Mouse (Mus musculus) embryonic facial prominence, embryonic 13.5 days (tissue): ENCODE data around the gene Gadd45b. TPM values are rescaled to one million over a fixed set of nuclear protein-coding genes. Genes with fewer than 3 reads are reported as not detected.

Experiments
- ATAC-seq: fragments of 200-750 bp; cut with Nextera tagmentation; 2 replicates; pipeline ENCODE4 v1.8.0; 2017; ENCODE audit warnings: low read depth; ENCODE audit not compliant: insufficient number of reproducible peaks, insufficient read depth, low FRiP score, low TSS enrichment
- H3K27ac ChIP-seq: fragments of 300-500 bp; sonication (generic); 2 replicates; pipeline ENCODE4 v1.5.1; 2015; ENCODE audit warnings: moderate library complexity, mild to moderate bottlenecking, inconsistent platforms
- H3K27me3 ChIP-seq: fragments of 300-500 bp; sonication (generic); 2 replicates; pipeline ENCODE4 v1.6.1; 2015; ENCODE audit warnings: mild to moderate bottlenecking, inconsistent platforms
- H3K36me3 ChIP-seq: fragments of 300-500 bp; sonication (generic); 2 replicates; pipeline ENCODE4 v1.6.1; 2015; ENCODE audit warnings: mild to moderate bottlenecking, inconsistent platforms
- H3K4me1 ChIP-seq: fragments of 300-500 bp; sonication (generic); 2 replicates; pipeline ENCODE4 v1.6.1; 2015; ENCODE audit warnings: inconsistent platforms
- H3K4me2 ChIP-seq: fragments of 300-500 bp; sonication (generic); 2 replicates; pipeline ENCODE4 v1.6.1; 2015; ENCODE audit warnings: moderate library complexity, mild to moderate bottlenecking, inconsistent platforms
- H3K4me3 ChIP-seq: fragments of 300-500 bp; sonication (generic); 2 replicates; pipeline ENCODE4 v1.5.1; 2015; ENCODE audit warnings: mild to moderate bottlenecking, inconsistent platforms
- H3K9ac ChIP-seq: fragments of 300-500 bp; sonication (generic); 2 replicates; pipeline ENCODE4 v1.6.1; 2015; ENCODE audit warnings: mild to moderate bottlenecking, inconsistent platforms
- H3K9me3 ChIP-seq: fragments of 300-500 bp; sonication (generic); 2 replicates; pipeline ENCODE4 v1.6.1; 2016; ENCODE audit warnings: inconsistent platforms
- WGBS: fragments of 180-500 bp; shearing (Covaris S2); methylation state at CpG from one replicate; pipeline ENCODE4 v1.1.7; 2015; ENCODE audit warnings: mixed read lengths; 5-methylcytosine and 5-hydroxymethylcytosine counted together
- polyA plus RNA-seq: library from polyadenylated mRNA; unstranded; fragments of >200 nt; fragmentation: Nextera tagmentation; extraction: Ambion mirVana; gene quantifications from 2 replicates; pipeline ENCODE4 v1.2.1, GENCODE M21; 2015

Gene Gadd45b
- polyA plus RNA-seq, 1 experiment from 2014 or later: 29.0 TPM

DNA sequence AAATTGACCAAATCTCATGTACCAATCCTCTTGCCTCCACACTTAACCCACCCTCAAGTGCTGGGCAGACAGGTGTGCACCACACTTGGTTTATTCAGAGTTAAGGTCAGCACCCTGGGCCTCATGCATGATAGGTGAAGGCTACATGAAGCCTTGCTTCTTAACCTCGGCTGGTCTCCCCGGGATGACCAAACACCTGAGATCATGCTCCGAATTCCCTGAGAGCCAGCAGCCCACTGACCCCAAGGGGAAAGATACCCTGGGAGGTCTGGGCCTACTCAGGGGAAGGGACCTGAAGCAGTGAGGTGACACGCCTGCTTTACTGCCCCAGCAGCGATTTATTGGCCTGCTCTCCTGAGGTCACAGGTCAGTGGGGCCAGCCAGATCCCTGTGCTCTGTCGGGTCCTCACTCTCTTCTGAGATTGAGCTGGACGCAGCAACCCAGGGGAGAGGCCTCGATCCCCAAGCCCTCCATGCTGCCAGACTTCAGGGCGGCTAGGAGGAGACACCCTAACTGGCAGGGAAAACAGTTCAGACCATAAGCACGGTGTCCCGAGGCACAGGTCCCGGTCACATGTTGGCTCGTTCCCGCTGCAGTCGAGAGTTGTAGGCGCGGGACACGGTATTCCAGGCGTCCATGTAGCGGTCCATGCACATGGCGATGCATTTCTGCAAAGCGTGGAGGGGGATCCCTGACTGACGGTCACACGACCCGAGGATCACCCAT lies 30.1 kb upstream of the Gadd45b start:
- H3K36me3 ChIP-seq: peaks cover 51% of the 10 kb centered on the region
- H3K27me3 ChIP-seq: no peaks in the 10 kb centered on the region
- H3K9ac ChIP-seq: peak overlapping the region; percentile 86
- no peaks in the 10 kb centered on the region for H3K9me3 ChIP-seq
- 11% methylated on average over 25 of the region's 25 CpGs for WGBS
- peak overlapping the region; percentile 82; the same call in 1 of the 2 replicates for H3K27ac ChIP-seq
- peak overlapping the region; percentile 98 for H3K4me2 ChIP-seq
- H3K4me1 ChIP-seq: peaks cover 16% of the 10 kb centered on the region
- ATAC-seq: no peak
- H3K4me3 ChIP-seq: peak overlapping the region; percentile 86

DNA sequence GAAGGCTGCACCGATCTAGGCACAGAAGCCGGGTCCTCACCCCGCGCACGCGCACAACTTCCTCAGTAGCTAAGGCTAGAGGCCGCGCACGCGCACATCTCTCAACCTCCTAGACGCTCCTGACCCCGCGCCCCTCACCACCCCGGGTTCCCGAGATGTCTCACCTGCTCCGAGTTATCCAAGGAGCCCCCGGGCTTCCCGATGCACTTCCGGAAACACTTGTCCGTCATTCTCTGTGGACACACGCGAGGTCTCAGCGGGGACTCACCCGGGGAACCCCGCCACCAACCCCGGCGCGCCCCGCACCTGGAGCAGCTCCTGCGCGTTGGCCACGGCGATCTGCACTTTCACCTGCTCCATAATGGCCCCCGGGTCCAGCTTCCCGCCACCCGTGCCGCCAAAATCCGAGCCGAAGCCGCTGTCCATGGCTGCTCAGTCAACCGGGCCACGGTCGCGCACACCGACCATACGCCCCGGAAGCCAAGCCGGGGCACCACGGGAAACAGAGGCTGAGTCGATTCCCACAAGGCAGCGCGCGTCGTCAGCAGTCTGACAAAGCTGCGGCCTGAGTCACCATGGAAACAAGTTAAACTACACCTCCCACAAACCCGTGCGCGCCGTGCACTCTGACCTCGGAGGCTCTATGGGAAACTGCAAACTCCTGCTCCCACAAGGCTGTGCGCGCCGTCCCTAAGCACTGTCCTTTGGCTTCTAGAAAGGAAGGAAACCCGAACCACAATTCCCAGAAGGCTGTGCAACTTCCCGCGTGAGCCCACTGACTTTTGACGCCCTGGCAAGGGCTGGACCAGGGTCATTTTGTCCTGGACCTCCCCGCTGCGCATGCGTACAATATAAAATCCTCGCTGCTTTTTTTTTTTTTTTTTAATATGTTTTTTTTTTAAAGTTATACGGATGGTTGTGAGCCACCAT lies 29.3 kb upstream of the Gadd45b start, which contains the start of gene Timm13:
TSS of gene Timm13 (minus strand) at position 652 of the 930 bp plus-strand sequence.
- peak; percentile 94 for ATAC-seq
- Histone ChIP-seq H3K4me1 (peaks cover 16% of the 10 kb centered on the region), H3K36me3 (peaks cover 59% of the 10 kb centered on the region), H3K4me3 (peak within 1 kb of the TSS; percentile 86), H3K27ac (peak within 1 kb of the TSS; percentile 82), H3K4me2 (peak within 1 kb of the TSS; percentile 98), H3K9me3 (no peaks in the 10 kb centered on the region), H3K27me3 (no peaks in the 10 kb centered on the region), H3K9ac (peak within 1 kb of the TSS; percentile 86)
- WGBS: under 1% methylated on average over 72 of the region's 72 CpGs

DNA sequence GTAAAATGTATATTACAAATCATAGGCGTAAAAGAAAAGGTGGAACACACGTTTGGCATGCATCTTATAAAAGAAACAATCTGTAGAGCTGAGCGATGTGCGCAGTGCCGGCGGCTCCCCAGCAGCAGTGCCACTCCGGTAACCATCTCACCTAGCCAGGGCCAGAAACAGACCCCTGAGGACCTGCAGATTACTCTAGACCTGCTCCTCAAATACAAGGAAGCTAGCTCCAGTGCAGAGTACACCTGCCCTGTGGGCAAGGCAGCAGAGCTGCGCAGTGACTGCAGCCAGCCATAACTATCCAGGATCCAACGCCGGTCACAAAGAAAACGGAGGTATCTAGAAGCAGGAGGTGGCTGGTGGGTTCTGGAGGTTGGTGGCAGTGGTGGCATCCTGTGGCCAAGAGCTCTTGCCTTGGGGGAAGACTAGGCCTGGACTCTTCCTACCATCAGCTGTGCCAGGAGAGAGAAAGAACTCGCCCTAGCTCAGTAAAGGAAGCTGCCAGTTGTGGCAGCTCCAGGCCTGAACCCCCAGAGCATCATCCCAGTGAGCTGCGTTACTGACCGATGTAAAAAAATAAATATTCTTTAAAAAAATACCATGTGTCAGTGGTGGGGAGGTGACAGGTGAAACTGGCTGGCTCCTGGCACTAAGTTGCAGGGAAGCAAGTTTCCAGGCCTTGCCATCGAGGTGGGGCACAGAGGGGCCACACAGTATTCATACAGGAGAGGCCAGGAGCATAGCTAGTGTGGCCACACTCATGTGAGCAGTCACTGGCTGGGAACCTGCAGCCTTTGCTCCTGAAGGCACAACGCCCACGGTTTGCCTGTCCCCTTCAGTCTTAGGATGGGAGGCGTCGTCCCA lies 28.2 kb upstream of the Gadd45b start:
- peaks cover 70% of the 10 kb centered on the region for H3K36me3 ChIP-seq
- peaks cover 16% of the 10 kb centered on the region for H3K4me1 ChIP-seq
- H3K9me3 ChIP-seq: no peaks in the 10 kb centered on the region
- peak overlapping the region; percentile 98 for H3K4me2 ChIP-seq
- peak overlapping the region; percentile 73 for H3K27ac ChIP-seq
- H3K4me3 ChIP-seq: peak overlapping the region; percentile 86; the same call in 1 of the 2 replicates
- ATAC-seq: no peak
- H3K9ac ChIP-seq: peak overlapping the region; percentile 46
- 88% methylated on average over 19 of the region's 19 CpGs for WGBS
- H3K27me3 ChIP-seq: no peaks in the 10 kb centered on the region

- H3K36me3 ChIP-seq: peaks cover 74% of the 10 kb centered on the region
- H3K27me3 ChIP-seq: no peaks in the 10 kb centered on the region
- H3K27ac ChIP-seq: no peak overlapping the region
- no peak overlapping the region for H3K4me3 ChIP-seq
- H3K4me1 ChIP-seq: peaks cover 16% of the 10 kb centered on the region
- H3K9me3 ChIP-seq: no peaks in the 10 kb centered on the region
- WGBS: 89% methylated on average over 9 of the region's 9 CpGs
- no peak for ATAC-seq
- H3K4me2 ChIP-seq: no peak overlapping the region
- no peak overlapping the region for H3K9ac ChIP-seq
These were observed 27.5 kb upstream of the Gadd45b start for GRCm38 (mm10) chr10:80902273-80902940.

- H3K9ac ChIP-seq: no peak overlapping the region
- H3K4me2 ChIP-seq: no peak overlapping the region
- WGBS: 94% methylated on average over 10 of the region's 10 CpGs
- peaks cover 76% of the 10 kb centered on the region for H3K36me3 ChIP-seq
- no peak overlapping the region for H3K27ac ChIP-seq
- H3K4me1 ChIP-seq: peaks cover 10% of the 10 kb centered on the region
- no peaks in the 10 kb centered on the region for H3K27me3 ChIP-seq
- H3K4me3 ChIP-seq: no peak overlapping the region
- ATAC-seq: no peak
- H3K9me3 ChIP-seq: no peaks in the 10 kb centered on the region
These were observed 26.6 kb upstream of the Gadd45b start for GRCm38 (mm10) chr10:80903282-80903681.

- Histone ChIP-seq H3K27ac (no peak overlapping the region), H3K36me3 (peaks cover 77% of the 10 kb centered on the region), H3K9ac (no peak overlapping the region), H3K4me3 (no peak overlapping the region), H3K27me3 (no peaks in the 10 kb centered on the region), H3K4me1 (peaks cover 9% of the 10 kb centered on the region), H3K9me3 (no peaks in the 10 kb centered on the region), H3K4me2 (no peak overlapping the region)
- ATAC-seq: no peak
- WGBS: 88% methylated on average over 28 of the region's 28 CpGs
These were observed 25.7 kb upstream of the Gadd45b start for GRCm38 (mm10) chr10:80904004-80904693.

- Histone ChIP-seq H3K27ac (no peak overlapping the region), H3K36me3 (peaks cover 77% of the 10 kb centered on the region), H3K4me1 (peaks cover 3% of the 10 kb centered on the region), H3K4me3 (no peak overlapping the region), H3K27me3 (no peaks in the 10 kb centered on the region), H3K9me3 (no peaks in the 10 kb centered on the region), H3K4me2 (no peak overlapping the region), H3K9ac (no peak overlapping the region)
- 92% methylated on average over 11 of the region's 11 CpGs for whole genome bisulfite sequencing
- ATAC-seq: no peak
These were observed 25.2 kb upstream of the Gadd45b start for GRCm38 (mm10) chr10:80904709-80905108.

DNA sequence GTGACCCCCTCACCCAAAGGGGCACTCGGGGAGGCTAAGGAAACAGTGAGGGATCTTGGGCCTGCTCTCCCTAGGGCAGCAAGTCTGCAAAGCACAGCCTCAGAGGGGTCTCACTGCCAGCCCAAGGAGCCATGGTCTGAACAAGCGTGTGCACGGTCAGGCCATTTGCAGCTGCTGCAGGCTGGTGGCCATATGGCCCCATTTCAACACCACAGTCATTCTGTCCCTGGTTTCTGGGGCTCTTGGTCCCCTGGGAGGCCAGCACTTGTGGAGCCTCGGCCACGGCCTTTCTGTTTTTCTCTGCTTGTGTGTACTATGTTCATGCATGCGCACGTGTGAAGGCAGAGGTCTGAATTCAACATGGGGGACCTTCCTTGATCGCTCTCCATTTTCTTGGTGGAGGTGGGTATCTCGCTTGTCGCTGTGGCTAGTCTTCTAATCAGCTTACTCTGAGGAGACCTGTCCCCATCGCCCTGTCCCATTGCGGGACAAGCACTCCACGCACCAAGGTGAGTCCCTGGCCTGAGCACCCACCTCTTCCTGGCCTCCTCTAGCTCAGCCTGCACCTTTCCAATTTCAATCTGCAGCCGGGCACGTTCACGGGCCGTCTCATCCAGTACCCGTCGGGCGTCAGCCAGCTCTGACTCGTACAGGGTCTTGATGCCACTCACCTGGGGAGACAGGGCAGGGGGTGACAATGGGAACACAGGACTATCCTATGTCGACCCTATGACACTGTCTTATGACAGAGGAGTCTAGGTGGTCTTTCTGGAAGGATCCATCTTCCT lies 20.3 kb upstream of the Gadd45b start:
- peaks cover 4% of the 10 kb centered on the region for H3K4me1 ChIP-seq
- no peaks in the 10 kb centered on the region for H3K27me3 ChIP-seq
- H3K36me3 ChIP-seq: peaks cover 92% of the 10 kb centered on the region
- no peaks in the 10 kb centered on the region for H3K9me3 ChIP-seq
- no peak overlapping the region for H3K4me3 ChIP-seq
- H3K9ac ChIP-seq: 0 out of 2 replicates have a peak overlapping the region, but pooled peaks have one; percentile 27
- ATAC-seq: no peak
- 91% methylated on average over 22 of the region's 22 CpGs for WGBS
- no peak overlapping the region for H3K4me2 ChIP-seq
- no peak overlapping the region for H3K27ac ChIP-seq

DNA sequence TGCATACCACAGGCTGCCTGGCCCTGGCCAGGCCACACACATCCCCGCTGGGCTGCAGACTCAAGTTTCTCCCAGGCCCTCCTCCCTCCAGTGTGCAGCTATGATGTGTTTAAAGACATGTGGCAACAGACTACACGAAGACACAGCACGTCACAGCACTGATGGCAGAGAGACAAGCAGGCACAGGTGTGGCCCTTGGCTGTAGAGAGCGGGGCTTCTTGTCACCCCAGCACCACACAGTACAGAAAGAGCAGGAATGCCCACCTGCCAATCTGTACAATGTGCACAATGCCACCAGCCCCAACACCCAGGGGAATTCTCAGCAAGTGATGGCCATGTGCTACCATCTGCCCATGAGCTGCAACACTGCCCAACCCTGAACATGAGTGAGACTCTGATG lies 18.5 kb upstream of the Gadd45b start:
- peaks cover 10% of the 10 kb centered on the region for H3K4me1 ChIP-seq
- H3K9me3 ChIP-seq: no peaks in the 10 kb centered on the region
- WGBS: 90% methylated on average over 4 of the region's 4 CpGs
- H3K36me3 ChIP-seq: peaks cover 86% of the 10 kb centered on the region
- no peak overlapping the region for H3K4me2 ChIP-seq
- H3K27me3 ChIP-seq: no peaks in the 10 kb centered on the region
- no peak overlapping the region for H3K27ac ChIP-seq
- H3K4me3 ChIP-seq: no peak overlapping the region
- no peak for ATAC-seq
- no peak overlapping the region for H3K9ac ChIP-seq

GRCm38 (mm10) chr10:80911891-80912290 lies 18.0 kb upstream of the Gadd45b start:
- no peaks in the 10 kb centered on the region for H3K27me3 ChIP-seq
- H3K9me3 ChIP-seq: no peaks in the 10 kb centered on the region
- H3K4me2 ChIP-seq: no peak overlapping the region
- peaks cover 14% of the 10 kb centered on the region for H3K4me1 ChIP-seq
- no peak overlapping the region for H3K27ac ChIP-seq
- H3K4me3 ChIP-seq: no peak overlapping the region
- peaks cover 83% of the 10 kb centered on the region for H3K36me3 ChIP-seq
- no peak for ATAC-seq
- H3K9ac ChIP-seq: 0 out of 2 replicates have a peak overlapping the region, but pooled peaks have one; percentile 21
